Mouse (Mus musculus): ENCODE measurements at regions not wholly inside any gene's neighbourhood (a gene's known extent, or its start where the extent isn't known, plus 50 kb on each side); places are given as distances from the start of the nearest gene placed in this dataset.

- DNase-seq: no peak
These were observed 212.9 kb downstream of the Mef2c start for GRCm38 (mm10) chr13:83716711-83717171.

DNA sequence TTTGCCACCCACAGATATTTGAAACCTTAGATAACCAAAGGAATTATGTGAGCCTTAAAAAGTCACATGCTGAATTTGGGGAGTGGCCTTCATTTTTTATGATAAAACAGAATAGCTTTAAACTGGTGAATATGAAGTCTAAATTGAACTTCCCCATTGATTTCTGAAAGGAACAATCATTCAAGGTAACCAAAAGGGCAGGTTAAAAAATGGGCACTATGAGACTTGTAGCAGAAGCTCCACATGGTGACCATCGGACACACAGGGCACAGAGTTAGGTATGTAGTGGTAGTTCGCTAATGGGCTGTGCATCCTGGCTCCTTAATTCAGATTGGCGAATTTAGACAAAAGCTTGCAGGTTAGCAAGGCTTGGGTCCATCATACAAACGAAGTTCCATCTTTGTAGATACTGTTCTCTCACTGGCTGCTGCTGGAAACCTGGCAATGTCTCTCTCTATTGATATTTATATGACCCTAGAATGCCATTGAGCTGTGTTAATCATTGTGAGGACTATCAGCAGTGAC is 213.9 kb downstream of the Mef2c start:
- DNase-seq: no peak

DNA sequence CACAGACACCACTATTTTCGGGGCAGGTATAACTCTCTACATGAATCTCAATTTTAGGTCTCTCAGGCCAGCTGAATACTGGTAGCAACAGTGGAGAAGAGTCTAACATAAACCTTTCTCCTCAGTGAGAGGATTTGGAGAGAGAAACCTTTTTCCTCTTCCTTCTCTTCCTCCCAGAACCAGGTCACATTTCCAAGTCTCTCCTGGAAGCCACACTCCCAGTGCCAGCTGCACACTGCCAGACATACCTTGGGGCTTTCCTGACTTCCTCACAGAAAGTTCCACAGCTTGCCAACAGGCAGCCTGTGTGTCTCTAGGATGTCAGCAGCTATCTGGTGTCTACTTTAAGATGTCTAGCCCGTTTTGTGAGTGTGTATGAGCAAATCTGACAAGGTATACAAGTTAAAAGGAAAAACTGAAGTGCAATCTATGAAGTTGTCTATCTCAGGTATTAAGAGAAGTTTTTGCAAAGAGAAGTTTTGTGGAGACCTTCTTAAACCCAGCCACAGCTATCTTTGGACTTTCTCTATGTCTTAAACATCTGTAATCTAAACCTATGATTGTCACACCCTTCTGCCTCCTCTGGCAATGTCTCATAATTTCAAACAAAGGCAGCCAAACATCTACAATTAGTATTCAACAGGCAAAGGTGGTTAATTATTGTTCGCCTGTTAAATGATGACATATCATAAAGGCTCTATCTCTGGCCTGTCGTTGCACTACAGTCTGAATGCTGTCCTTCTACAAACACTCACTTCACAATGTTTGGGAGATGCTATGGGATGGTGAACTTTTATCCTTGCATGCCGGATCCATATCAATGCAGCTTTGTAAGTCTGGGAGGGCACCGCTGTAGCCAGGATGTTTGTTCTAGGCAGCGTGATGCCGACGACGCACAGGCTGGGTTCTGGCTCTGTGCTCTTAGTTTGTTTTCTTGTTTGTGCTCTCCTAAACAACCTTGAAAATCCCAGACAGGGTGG is 214.9 kb downstream of the Mef2c start:
- no peak for DNase-seq

DNA sequence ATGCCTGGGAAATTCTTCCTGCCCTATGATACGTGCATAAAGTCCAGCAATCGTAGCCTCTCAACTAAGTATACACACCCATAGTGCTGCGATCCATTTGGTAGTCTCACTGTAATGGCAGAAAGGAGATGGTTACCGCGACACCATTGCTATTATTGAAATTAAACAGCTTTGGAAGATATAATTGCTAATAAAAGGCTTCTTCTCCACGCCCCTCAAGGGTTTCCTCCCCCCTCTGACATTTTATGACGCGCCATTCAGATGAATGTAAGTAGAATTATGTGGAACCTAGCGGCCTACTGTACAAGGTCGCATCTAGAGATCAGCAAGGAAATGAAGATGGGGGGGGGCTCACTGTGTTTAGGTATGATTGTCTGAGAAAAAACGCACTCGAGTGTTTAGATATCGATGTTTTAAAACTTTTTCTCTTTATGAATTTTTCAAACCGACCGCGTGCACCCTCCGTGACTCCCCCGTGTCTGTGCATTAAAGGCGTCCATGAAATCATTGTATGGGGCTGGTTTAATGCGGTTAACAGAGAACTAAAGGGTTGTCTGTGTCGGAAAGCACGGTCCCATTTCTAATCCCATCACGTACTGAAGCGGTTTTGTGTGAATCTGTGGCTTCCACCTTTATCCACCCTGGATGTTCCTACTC is 215.9 kb downstream of the Mef2c start:
- DNase-seq: no peak

GRCm38 (mm10) chr13:83720352-83720751 is 216.5 kb downstream of the Mef2c start:
- no peak for DNase-seq

- no peak for DNase-seq
These were observed 217.1 kb downstream of the Mef2c start for GRCm38 (mm10) chr13:83720883-83721371.

DNA sequence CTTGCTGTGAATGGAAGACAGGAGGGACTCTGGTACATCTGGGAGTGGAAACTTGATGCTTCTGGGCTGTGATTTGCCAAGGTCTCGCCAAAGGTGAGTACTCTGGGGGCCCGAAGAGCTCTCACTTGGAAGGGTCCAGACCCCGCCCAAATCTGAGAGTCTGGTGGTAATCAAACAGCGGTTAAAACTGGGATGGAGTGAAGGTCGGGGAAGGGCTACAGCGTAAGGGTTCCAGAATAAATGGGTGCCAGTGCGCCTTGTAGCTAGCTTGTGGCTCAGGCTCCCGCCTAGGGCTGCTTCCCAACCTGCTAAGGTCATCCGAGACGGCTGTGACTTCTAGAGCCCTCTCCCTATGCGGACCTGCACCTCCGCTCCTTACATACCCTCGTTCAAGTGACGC is 217.7 kb downstream of the Mef2c start:
- DNase-seq: no peak

GRCm38 (mm10) chr13:83722241-83722640 is 218.4 kb downstream of the Mef2c start:
- DNase-seq: no peak

GRCm38 (mm10) chr13:83722791-83723190 is 219.0 kb downstream of the Mef2c start:
- DNase-seq: no peak

DNA sequence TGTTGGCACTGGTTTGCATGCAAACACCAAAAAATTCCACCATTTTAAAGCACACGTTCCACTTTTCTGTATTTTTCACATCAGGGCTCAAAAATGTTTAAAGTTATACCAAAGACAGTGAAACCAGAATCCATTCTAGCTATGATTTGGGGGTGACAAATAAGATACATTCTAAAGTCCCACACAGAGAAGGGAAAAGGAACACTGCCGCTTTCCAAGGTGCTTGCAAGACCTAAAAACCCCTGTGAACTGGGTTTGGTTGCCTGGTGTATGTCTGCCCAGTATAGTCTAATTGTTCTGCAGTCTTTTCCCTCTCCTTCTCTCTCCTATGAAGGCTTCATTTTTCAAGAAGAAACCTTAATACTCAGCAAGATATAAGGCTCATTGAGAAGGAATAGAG is 219.6 kb downstream of the Mef2c start:
- no peak for DNase-seq

GRCm38 (mm10) chr13:83724196-83724595 is 220.4 kb downstream of the Mef2c start:
- DNase-seq: no peak

- DNase-seq: peak; percentile 55
These were observed 221.2 kb downstream of the Mef2c start for GRCm38 (mm10) chr13:83724995-83725394.

DNA sequence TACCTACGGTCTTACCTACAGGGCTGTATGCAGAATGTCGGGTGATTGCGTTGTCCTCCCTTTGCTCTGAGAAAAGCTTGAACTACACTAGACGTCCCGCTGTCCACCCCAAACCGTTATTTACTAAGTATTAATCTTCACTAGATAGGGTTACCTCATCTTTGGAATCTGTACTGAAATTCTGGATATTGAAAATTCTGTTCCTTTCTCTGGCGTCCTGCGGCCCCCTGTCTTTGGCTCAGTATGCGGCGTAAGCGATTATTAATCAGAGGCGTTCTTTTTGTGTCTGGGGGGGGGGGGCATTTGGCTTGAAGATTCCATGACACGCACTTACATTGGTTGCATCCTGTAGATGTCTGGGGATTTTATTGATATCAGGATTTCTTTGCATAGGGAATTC is 222.0 kb downstream of the Mef2c start:
- DNase-seq: no peak

- no peak for DNase-seq
These were observed 222.6 kb downstream of the Mef2c start for GRCm38 (mm10) chr13:83726346-83726975.

DNA sequence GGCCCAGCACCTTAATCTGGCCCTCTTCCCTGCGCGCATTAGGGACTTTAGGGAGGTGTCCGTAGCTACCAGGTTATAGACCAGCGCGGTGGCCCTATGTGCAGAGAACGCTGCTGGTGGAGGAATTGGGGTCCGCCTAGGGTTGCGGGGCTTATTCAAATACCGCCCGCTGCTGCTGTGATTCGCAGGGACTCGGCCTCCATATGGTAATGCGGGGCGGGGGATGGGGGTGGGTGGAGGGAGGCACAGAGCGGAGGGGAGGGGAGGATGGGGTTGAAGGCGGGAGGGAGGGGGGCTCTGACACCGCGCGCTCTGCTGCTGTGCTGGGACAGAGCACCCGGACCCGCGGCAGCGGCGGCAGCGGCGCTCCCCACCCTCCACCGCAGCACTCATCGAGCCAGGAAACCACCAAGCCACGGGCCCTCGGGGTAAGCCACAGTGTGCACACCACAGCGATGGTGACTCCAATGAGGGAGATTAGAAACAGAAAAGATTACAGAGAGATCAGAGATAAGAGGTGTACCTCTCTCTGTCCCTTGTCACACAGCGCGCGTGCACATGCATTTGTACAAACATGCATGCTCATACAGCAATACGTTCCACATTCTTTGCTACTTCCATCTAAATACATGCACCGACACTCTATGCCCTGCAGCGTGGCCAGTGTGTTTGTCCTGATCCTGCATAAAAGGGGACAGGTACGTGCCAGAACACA is 223.4 kb downstream of the Mef2c start:
- no peak for DNase-seq

GRCm38 (mm10) chr13:83727766-83728395 is 224.0 kb downstream of the Mef2c start:
- DNase-seq: no peak

DNA sequence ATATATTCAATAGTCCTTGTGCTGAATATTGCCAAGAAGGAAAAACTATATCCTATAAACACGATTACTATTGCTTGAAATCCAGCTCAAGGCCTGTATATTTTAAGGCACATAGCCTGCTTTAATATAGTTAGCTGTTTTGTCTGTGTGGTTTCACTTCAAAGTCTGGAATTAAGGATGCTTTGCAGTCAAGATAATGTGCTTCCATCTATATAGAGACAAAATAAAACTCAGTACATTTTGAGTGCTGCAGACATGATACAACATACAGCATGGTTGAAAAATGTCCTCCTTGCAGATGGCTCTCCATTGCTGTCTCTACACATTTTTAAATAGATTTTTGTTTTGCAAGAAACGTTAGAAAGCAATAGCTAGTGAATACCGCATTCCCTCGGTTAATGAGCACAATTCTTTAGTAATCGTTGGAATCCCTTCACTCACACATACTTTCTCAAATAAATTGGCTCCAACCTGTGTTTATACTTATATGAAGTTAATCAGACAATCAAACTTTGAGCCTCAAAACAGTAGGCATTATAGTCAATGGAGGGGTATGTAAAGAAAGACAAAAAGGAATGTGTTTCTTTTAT is 224.7 kb downstream of the Mef2c start:
- no peak for DNase-seq

GRCm38 (mm10) chr13:83729331-83730009 is 225.6 kb downstream of the Mef2c start:
- DNase-seq: no peak

DNA sequence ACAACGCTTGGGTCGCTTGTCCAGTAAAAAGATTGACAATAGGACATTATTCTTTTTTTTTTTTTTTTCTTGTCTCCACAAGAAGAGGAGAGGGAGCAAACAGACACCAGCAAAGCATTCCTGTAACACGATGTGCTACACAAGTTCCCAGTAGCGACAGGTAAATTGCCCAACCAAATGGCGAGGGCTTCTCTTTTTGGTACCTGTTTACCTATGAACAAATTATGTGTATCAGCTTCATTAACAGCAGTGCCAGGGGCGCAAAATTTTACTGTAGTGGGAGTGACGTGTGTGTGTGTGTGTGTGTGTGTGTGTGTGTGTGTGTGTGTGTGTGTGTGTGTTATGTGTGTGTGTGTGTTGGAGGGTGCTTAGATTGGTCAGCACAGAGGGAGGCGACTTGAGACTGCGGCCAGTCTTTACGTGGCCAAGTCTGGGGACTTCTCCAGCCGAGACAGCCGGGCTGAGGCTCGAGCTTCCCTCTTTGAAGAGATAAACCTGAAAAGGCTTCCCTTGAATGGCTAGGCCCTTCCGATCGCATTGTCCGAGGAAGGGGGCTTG is 226.4 kb downstream of the Mef2c start:
- DNase-seq: no peak

DNA sequence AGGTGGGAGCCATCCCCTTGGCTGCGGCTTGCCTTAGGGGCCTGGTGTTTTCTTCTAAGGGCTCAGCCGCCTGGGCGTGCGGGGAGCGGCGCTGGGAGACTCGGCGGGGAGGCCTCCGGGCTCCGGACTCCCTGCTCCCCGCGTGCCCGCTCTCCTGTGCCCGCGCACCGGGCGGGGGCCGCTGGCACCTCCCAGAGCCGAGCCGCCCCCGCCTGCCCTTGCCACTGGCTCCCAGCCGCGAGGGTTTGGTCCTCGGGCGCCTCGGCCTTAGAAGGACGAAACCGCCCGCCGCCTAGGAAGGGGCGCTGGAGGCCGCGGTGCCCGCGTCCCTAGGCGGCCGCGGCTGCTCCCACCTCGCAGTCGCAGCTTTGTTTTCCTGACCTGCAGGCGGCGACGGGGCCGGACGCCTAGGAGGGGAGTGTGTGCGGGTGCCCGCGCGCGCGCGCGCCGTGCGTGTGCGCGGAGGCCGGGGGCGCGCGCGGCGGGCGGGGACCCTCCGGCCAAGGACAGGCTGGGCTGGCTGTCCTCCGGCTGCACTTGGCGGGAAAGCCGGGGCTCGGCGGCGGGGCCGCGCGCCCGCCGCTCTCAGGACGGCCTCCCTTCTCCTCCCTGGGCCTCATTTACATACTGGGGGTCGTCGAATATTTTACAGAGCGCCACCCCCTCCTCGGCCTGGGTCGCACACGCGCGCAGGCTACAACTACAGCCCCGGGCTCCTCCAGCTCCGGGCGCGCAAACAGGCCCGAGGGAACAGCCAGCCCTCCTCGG is 227.1 kb downstream of the Mef2c start:
- DNase-seq: peak; percentile 45
